Mouse (Mus musculus): Measurements from ENCODE around the gene Samt2.

Samt2 gene

GRCm38 (mm10) chrX:154579260-154579659, at the start of gene Samt2:
Samt2 (minus strand) TSS chrX:154579360.
- in situ Hi-C loops (cut with MboI, MseI) = loop anchor here (5.0 kb wide), 1 partner anchor 58 kb away; no protein-coding TSS in a partner anchor

All from T-helper 2 cell (primary cell).